In genomic region chr2:38554226-38554995, GRCm38 (mm10) we compare ENCODE assay signal across 21 mouse cellular contexts. TPM values are rescaled to one million over a fixed set of nuclear protein-coding genes. Genes with fewer than 3 reads are reported as not detected.
DNase-seq lines count a peak whose midpoint lies in the region; ATAC-seq lines count a peak whose summit lies in the region.
"Had no signal": no experiment of that assay in that cellular context is flagged by ENCODE, and none has a peak within 500 bp of the region (broad histone marks: within the 10 kb centered on the region; RNA-seq: fewer than 3 reads in every experiment).

No protein-coding gene starts in this region.

- no peak overlapping the region for H3K4me2 ChIP-seq in forebrain, embryonic 12.5 days
- no peak overlapping the region for H3K4me2 ChIP-seq in forebrain, embryonic 16.5 days (ENCODE audit: low read length)
- H3K4me2 ChIP-seq in midbrain, embryonic 11.5 days = no peak overlapping the region
- H3K4me2 ChIP-seq: embryonic facial prominence, embryonic 13.5 days; kidney, embryonic 15.5 days; liver, embryonic 15.5 days had no signal

- no peak overlapping the region for H3K4me3 ChIP-seq in forebrain, embryonic 12.5 days (replicated peaks)
- no peak overlapping the region for H3K4me3 ChIP-seq in forebrain, embryonic 16.5 days (replicated peaks; ENCODE audit: low read length)
- H3K4me3 ChIP-seq in midbrain, embryonic 10.5 days = no peak overlapping the region
- no peak overlapping the region for H3K4me3 ChIP-seq in midbrain, embryonic 11.5 days (ENCODE audit: low read depth, low read length)
- H3K4me3 ChIP-seq in macrophage (ENCODE audit: inconsistent target) = no peak overlapping the region
- H3K4me3 ChIP-seq: embryonic facial prominence, embryonic 13.5 days; kidney, embryonic 15.5 days; limb, embryonic 10.5 days; liver, embryonic 15.5 days had no signal

- no peaks in the 10 kb centered on the region; the same call in none of the 2 replicates for H3K27me3 ChIP-seq in forebrain, embryonic 12.5 days
- no peaks in the 10 kb centered on the region for H3K27me3 ChIP-seq in forebrain, embryonic 16.5 days (replicated peaks; ENCODE audit: control insufficient read depth, insufficient read depth, low read length)
- no peaks in the 10 kb centered on the region for H3K27me3 ChIP-seq in midbrain, embryonic 10.5 days (ENCODE audit: low read depth, poor library complexity, severe bottlenecking)
- H3K27me3 ChIP-seq in midbrain, embryonic 11.5 days (ENCODE audit: control insufficient read depth, insufficient read depth, low read length) = no peaks in the 10 kb centered on the region
- H3K27me3 ChIP-seq: embryonic facial prominence, embryonic 13.5 days; kidney, embryonic 15.5 days; liver, embryonic 15.5 days; Patski had no signal

- H3K9ac ChIP-seq in forebrain, embryonic 12.5 days = no peak overlapping the region
- no peak overlapping the region for H3K9ac ChIP-seq in forebrain, embryonic 16.5 days (replicated peaks; ENCODE audit: low read depth, low read length)
- H3K9ac ChIP-seq in midbrain, embryonic 11.5 days (ENCODE audit: low read length) = no peak overlapping the region
- H3K9ac ChIP-seq: embryonic facial prominence, embryonic 13.5 days; kidney, embryonic 15.5 days; liver, embryonic 15.5 days had no signal

- DNase-seq in midbrain, embryonic 10.5 days (ENCODE audit: low spot score) = no peak
- no peak for DNase-seq in midbrain, embryonic 11.5 days (ENCODE audit: low spot score, missing footprints)
- DNase-seq in retina, embryonic 14.5 days (ENCODE audit: low spot score) = peak; percentile 69
- no peak for DNase-seq in layer of hippocampus, adult 8-10 months (ENCODE audit: low spot score in 2 of 2)
- DNase-seq in testis, postnatal 10 days (ENCODE audit: low spot score) = no peak
- DNase-seq: cerebellum, adult 18-20 months; cerebellum, postnatal 14 days; heart, postnatal 36 days; kidney, adult 11 months; kidney, postnatal 4 days; liver; thymus, postnatal 14 days had no signal

- peak overlapping the region; percentile 37; the same call in 1 of the 2 replicates for H3K27ac ChIP-seq in forebrain, embryonic 12.5 days
- H3K27ac ChIP-seq in forebrain, embryonic 16.5 days (ENCODE audit: low read length) = no peak overlapping the region
- H3K27ac ChIP-seq in midbrain, embryonic 10.5 days (replicated peaks) = 0 out of 2 replicates have a peak overlapping the region, but pooled peaks have one; percentile 2
- H3K27ac ChIP-seq in midbrain, embryonic 11.5 days (ENCODE audit: low read depth, low read length) = no peak overlapping the region
- H3K27ac ChIP-seq in macrophage = 0 out of 2 replicates have a peak overlapping the region, but pooled peaks have one; percentile 10
- H3K27ac ChIP-seq: embryonic facial prominence, embryonic 13.5 days; kidney, embryonic 15.5 days; limb, embryonic 10.5 days; liver, embryonic 15.5 days had no signal

- peaks cover 34% of the 10 kb centered on the region for H3K36me3 ChIP-seq in forebrain, embryonic 12.5 days (replicated peaks)
- H3K36me3 ChIP-seq in forebrain, embryonic 16.5 days (ENCODE audit: control insufficient read depth, insufficient read depth) = no peaks in the 10 kb centered on the region
- H3K36me3 ChIP-seq in midbrain, embryonic 10.5 days = peaks cover 52% of the 10 kb centered on the region
- 0 out of 2 replicates have a peak, but pooled peaks cover 3% of the 10 kb centered on the region for H3K36me3 ChIP-seq in midbrain, embryonic 11.5 days (ENCODE audit: control insufficient read depth, insufficient read depth, low read length)
- peaks cover 21% of the 10 kb centered on the region; the same call in 1 of the 2 replicates for H3K36me3 ChIP-seq in macrophage (ENCODE audit: inconsistent target)

- peaks cover 68% of the 10 kb centered on the region for H3K79me2 ChIP-seq in macrophage (ENCODE audit: inconsistent target)

- no peaks in the 10 kb centered on the region for H3K9me3 ChIP-seq in forebrain, embryonic 12.5 days
- no peaks in the 10 kb centered on the region for H3K9me3 ChIP-seq in forebrain, embryonic 16.5 days (ENCODE audit: control insufficient read depth, low read length)
- H3K9me3 ChIP-seq in midbrain, embryonic 10.5 days (replicated peaks) = no peaks in the 10 kb centered on the region
- H3K9me3 ChIP-seq in midbrain, embryonic 11.5 days (ENCODE audit: control insufficient read depth, low read length) = no peaks in the 10 kb centered on the region
- H3K9me3 ChIP-seq: embryonic facial prominence, embryonic 13.5 days; kidney, embryonic 15.5 days; limb, embryonic 10.5 days; liver, embryonic 15.5 days had no signal

- H3K4me1 ChIP-seq in forebrain, embryonic 12.5 days = peaks cover 37% of the 10 kb centered on the region
- H3K4me1 ChIP-seq in forebrain, embryonic 16.5 days (replicated peaks; ENCODE audit: control insufficient read depth, insufficient read depth, low read length) = peaks cover 21% of the 10 kb centered on the region
- H3K4me1 ChIP-seq in midbrain, embryonic 10.5 days = peaks cover 38% of the 10 kb centered on the region
- peaks cover 7% of the 10 kb centered on the region; the same call in 1 of the 2 replicates for H3K4me1 ChIP-seq in midbrain, embryonic 11.5 days (ENCODE audit: control insufficient read depth, insufficient read depth, low read length)

- WGBS in forebrain, embryonic 12.5 days = 55% methylated on average over 19 of the region's 19 CpGs
- WGBS in forebrain, embryonic 16.5 days = 43% methylated on average over 19 of the region's 19 CpGs
- 83% methylated on average over 19 of the region's 19 CpGs for WGBS in midbrain, embryonic 10.5 days
- 82% methylated on average over 19 of the region's 19 CpGs for WGBS in midbrain, embryonic 11.5 days
- 93% methylated on average over 19 of the region's 19 CpGs for WGBS in macrophage (ENCODE audit: missing documents)

- ATAC-seq in forebrain, embryonic 12.5 days (ENCODE audit: low FRiP score) = no peak
- ATAC-seq in forebrain, embryonic 16.5 days = no peak
- no peak for ATAC-seq in midbrain, embryonic 11.5 days (ENCODE audit: low FRiP score)
- ATAC-seq: CD4-positive, CD25-positive, alpha-beta regulatory T cell, adult 4 months; Patski had no signal

RNA-seq across cellular contexts. Expression of gene Nek6, which starts 43.0 kb away (rescaled TPM):
- 125 and 132 TPM in 2 replicates for polyA plus RNA-seq in forebrain, embryonic 12.5 days (2016; fragmentation: Nextera tagmentation; extraction: Ambion mirVana)
- polyA plus RNA-seq in forebrain, embryonic 16.5 days (2015; fragmentation: Nextera tagmentation; extraction: Ambion mirVana) = 87.6 and 105 TPM in 2 replicates
- 87.4 and 96.9 TPM in 2 replicates for polyA plus RNA-seq in midbrain, embryonic 10.5 days (2016; fragmentation: Nextera tagmentation; extraction: Ambion mirVana)
- 87.3 and 92.3 TPM in 2 replicates for polyA plus RNA-seq in midbrain, embryonic 11.5 days (2014; fragmentation: Nextera tagmentation; extraction: Ambion mirVana)
- total RNA-seq in macrophage (2018; cell fraction: chromatin; rRNA removed) = 10 to 100 TPM in 24 of 26 experiments, 1 to 10 TPM in 2; 7.6 to 91.2 (median 22.2) TPM
- total RNA-seq in macrophage (2018; cell fraction: cytosol; rRNA removed) = 10 to 100 TPM; 21.6 to 55.9 (median 38.0) TPM
- total RNA-seq in macrophage (2018; cell fraction: nucleus; rRNA removed) = 100 to 1,000 TPM in 1 of 26 experiments, 10 to 100 TPM in 24, 1 to 10 TPM in 1; 9.4 to 134 (median 28.9) TPM
- 25.6 to 82.5 TPM (median 33.5 TPM) in 3 replicates for polyA plus RNA-seq in macrophage (2018)
- 10 to 100 TPM; 34.1 to 54.9 (median 44.9) TPM for total RNA-seq in layer of hippocampus, adult 8-10 months (2022)

Comparison
In these comparisons a context has a peak if more than half of its experiments do, and no peak if none do; other contexts are left out.
1. H3K27ac ChIP-seq: peak in forebrain, embryonic 12.5 days (single experiment), midbrain, embryonic 10.5 days (single experiment) and macrophage (single experiment); none in forebrain, embryonic 16.5 days (single experiment) and midbrain, embryonic 11.5 days (single experiment).